Mouse (Mus musculus): ENCODE data around the gene Aldh3b1. TPM values are rescaled to one million over a fixed set of nuclear protein-coding genes. Genes with fewer than 3 reads are reported as not detected.

Gene Aldh3b1
- polyA plus RNA-seq, 2 experiments = 1.8 to 2.6 TPM

GRCm38 (mm10) chr19:3893545-3894116, 36.0 kb downstream of the Aldh3b1 start:
- Histone ChIP-seq H3K9ac (ENCODE audit: low read depth, low read length, severe bottlenecking) (no peak overlapping the region), H3K4me1 (ENCODE audit: control insufficient read depth, insufficient read depth, low read length) (no peaks in the 10 kb centered on the region), H3K36me3 (ENCODE audit: control insufficient read depth, insufficient read depth, low read length) (peaks cover 95% of the 10 kb centered on the region), H3K27ac (replicated peaks; ENCODE audit: low read depth, low read length) (no peak overlapping the region), H3K4me2 (replicated peaks; ENCODE audit: low read depth, low read length, severe bottlenecking) (no peak overlapping the region), H3K4me3 (replicated peaks; ENCODE audit: low read length) (no peak overlapping the region), H3K9me3 (ENCODE audit: control insufficient read depth, low read length) (no peaks in the 10 kb centered on the region), H3K27me3 (ENCODE audit: control insufficient read depth, insufficient read depth, low read length) (no peaks in the 10 kb centered on the region)
- DNase-seq (ENCODE audit: low spot score) = no peak
- no peak for TF ChIP-seq POLR2A (IDR thresholded peaks at IDR 0.05; ENCODE audit: borderline replicate concordance, extremely low read depth, insufficient read depth, insufficient read length)
- no peak for ATAC-seq (ENCODE audit: low FRiP score, low read depth)
- 88% methylated on average over 4 of the region's 4 CpGs for WGBS

- no peak overlapping the region for H3K4me2 ChIP-seq (replicated peaks; ENCODE audit: low read depth, low read length, severe bottlenecking)
- no peak for TF ChIP-seq POLR2A (IDR thresholded peaks at IDR 0.05; ENCODE audit: borderline replicate concordance, extremely low read depth, insufficient read depth, insufficient read length)
- no peaks in the 10 kb centered on the region for H3K4me1 ChIP-seq (ENCODE audit: control insufficient read depth, insufficient read depth, low read length)
- H3K27me3 ChIP-seq (ENCODE audit: control insufficient read depth, insufficient read depth, low read length) = no peaks in the 10 kb centered on the region
- ATAC-seq (ENCODE audit: low FRiP score, low read depth) = no peak
- no peaks in the 10 kb centered on the region for H3K9me3 ChIP-seq (ENCODE audit: control insufficient read depth, low read length)
- H3K9ac ChIP-seq (ENCODE audit: low read depth, low read length, severe bottlenecking) = no peak overlapping the region
- H3K27ac ChIP-seq (replicated peaks; ENCODE audit: low read depth, low read length) = no peak overlapping the region
- DNase-seq (ENCODE audit: low spot score) = no peak
- H3K4me3 ChIP-seq (replicated peaks; ENCODE audit: low read length) = no peak overlapping the region
- WGBS = 79% methylated on average over 8 of the region's 8 CpGs
- H3K36me3 ChIP-seq (ENCODE audit: control insufficient read depth, insufficient read depth, low read length) = peaks cover 92% of the 10 kb centered on the region
Observed at GRCm38 (mm10) chr19:3890181-3890580, 39.4 kb downstream of the Aldh3b1 start.

- Histone ChIP-seq H3K4me3 (replicated peaks; ENCODE audit: low read length) (no peak overlapping the region), H3K36me3 (ENCODE audit: control insufficient read depth, insufficient read depth, low read length) (peaks cover 84% of the 10 kb centered on the region), H3K4me2 (replicated peaks; ENCODE audit: low read depth, low read length, severe bottlenecking) (no peak overlapping the region), H3K27ac (replicated peaks; ENCODE audit: low read depth, low read length) (no peak overlapping the region), H3K9ac (ENCODE audit: low read depth, low read length, severe bottlenecking) (no peak overlapping the region), H3K9me3 (ENCODE audit: control insufficient read depth, low read length) (no peaks in the 10 kb centered on the region), H3K4me1 (ENCODE audit: control insufficient read depth, insufficient read depth, low read length) (no peaks in the 10 kb centered on the region), H3K27me3 (ENCODE audit: control insufficient read depth, insufficient read depth, low read length) (no peaks in the 10 kb centered on the region)
- TF ChIP-seq POLR2A (IDR thresholded peaks at IDR 0.05; ENCODE audit: borderline replicate concordance, extremely low read depth, insufficient read depth, insufficient read length) = no peak
- 86% methylated on average over 5 of the region's 5 CpGs for WGBS
- no peak for DNase-seq (ENCODE audit: low spot score)
- ATAC-seq (ENCODE audit: low FRiP score, low read depth) = no peak
Observed at GRCm38 (mm10) chr19:3889096-3889495, 40.5 kb downstream of the Aldh3b1 start.

GRCm38 (mm10) chr19:3884325-3884990, 45.1 kb downstream of the Aldh3b1 start:
- peaks cover 5% of the 10 kb centered on the region; the same call in 1 of the 2 replicates for H3K4me1 ChIP-seq (ENCODE audit: control insufficient read depth, insufficient read depth, low read length)
- 70% methylated on average over 6 of the region's 6 CpGs for WGBS
- no peak overlapping the region for H3K27ac ChIP-seq (replicated peaks; ENCODE audit: low read depth, low read length)
- DNase-seq (ENCODE audit: low spot score) (no peak), ATAC-seq (ENCODE audit: low FRiP score, low read depth) (no peak)
- H3K4me3 ChIP-seq (replicated peaks; ENCODE audit: low read length) = no peak overlapping the region
- H3K36me3 ChIP-seq (ENCODE audit: control insufficient read depth, insufficient read depth, low read length) = peaks cover 39% of the 10 kb centered on the region
- H3K27me3 ChIP-seq (ENCODE audit: control insufficient read depth, insufficient read depth, low read length) = no peaks in the 10 kb centered on the region
- no peak for TF ChIP-seq POLR2A (IDR thresholded peaks at IDR 0.05; ENCODE audit: borderline replicate concordance, extremely low read depth, insufficient read depth, insufficient read length)
- no peaks in the 10 kb centered on the region for H3K9me3 ChIP-seq (ENCODE audit: control insufficient read depth, low read length)
- H3K4me2 ChIP-seq (replicated peaks; ENCODE audit: low read depth, low read length, severe bottlenecking) = no peak overlapping the region
- H3K9ac ChIP-seq (ENCODE audit: low read depth, low read length, severe bottlenecking) = no peak overlapping the region

DNA sequence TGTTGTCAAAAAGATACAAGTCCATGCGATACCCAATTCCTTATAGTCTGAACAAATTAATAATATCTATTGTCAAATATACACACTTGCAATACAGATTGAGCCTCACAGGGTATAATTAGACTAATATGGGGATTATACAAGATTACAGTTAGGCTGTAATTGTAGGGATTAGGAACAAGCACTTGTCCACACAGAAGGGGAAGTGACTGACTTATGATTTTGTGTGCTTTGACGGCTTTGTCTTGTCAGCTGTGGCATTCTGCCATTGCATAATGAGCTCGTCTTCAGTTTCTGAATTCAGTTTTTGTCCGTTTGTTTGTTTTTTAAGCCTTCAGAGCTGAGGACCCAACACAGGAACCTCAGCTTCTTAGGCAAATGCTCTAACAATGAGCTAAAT, 47.4 kb downstream of the Aldh3b1 start:
- no peak overlapping the region for H3K9ac ChIP-seq (ENCODE audit: low read depth, low read length, severe bottlenecking)
- no peak for DNase-seq (ENCODE audit: low spot score)
- TF ChIP-seq POLR2A (IDR thresholded peaks at IDR 0.05; ENCODE audit: borderline replicate concordance, extremely low read depth, insufficient read depth, insufficient read length) = no peak
- H3K4me3 ChIP-seq (replicated peaks; ENCODE audit: low read length) = no peak overlapping the region
- no peaks in the 10 kb centered on the region for H3K27me3 ChIP-seq (ENCODE audit: control insufficient read depth, insufficient read depth, low read length)
- H3K27ac ChIP-seq (replicated peaks; ENCODE audit: low read depth, low read length) = no peak overlapping the region
- no peaks in the 10 kb centered on the region for H3K9me3 ChIP-seq (ENCODE audit: control insufficient read depth, low read length)
- no peak overlapping the region for H3K4me2 ChIP-seq (replicated peaks; ENCODE audit: low read depth, low read length, severe bottlenecking)
- H3K4me1 ChIP-seq (ENCODE audit: control insufficient read depth, insufficient read depth, low read length) = peaks cover 5% of the 10 kb centered on the region; the same call in 1 of the 2 replicates
- ATAC-seq (ENCODE audit: low FRiP score, low read depth) = no peak
- 87% methylated on average over 4 of the region's 4 CpGs for WGBS
- H3K36me3 ChIP-seq (ENCODE audit: control insufficient read depth, insufficient read depth, low read length) = peaks cover 23% of the 10 kb centered on the region; the same call in 1 of the 2 replicates

Measured in limb, embryonic 14.5 days (tissue).